Mouse (Mus musculus) spleen, adult 2 months (tissue): ENCODE measurements around the gene Cyp2w1.

ENCODE experiments used
- CTCF ChIP-seq: fragments of 200-500 bp; IDR thresholded peaks from 2 replicates; pipeline ENCODE4 v1.5.1; 2011; ENCODE audit warnings: mild to moderate bottlenecking, inconsistent platforms; ENCODE audit not compliant: insufficient read depth, insufficient read length, insufficient replicate concordance; ENCODE audit errors: extremely low read depth
- POLR2A ChIP-seq: fragments of 200-500 bp; IDR thresholded peaks from 2 replicates; pipeline ENCODE4 v1.6.1; 2011; ENCODE audit warnings: low read depth, low read length, inconsistent platforms

GRCm38 (mm10) chr5:139351628-139352027 is 789 bp upstream of the Cyp2w1 start:
- TF ChIP-seq CTCF: no peak
- TF ChIP-seq POLR2A: no peak
